Mouse (Mus musculus) frontal cortex, postnatal 14 days (tissue): ENCODE measurements around the gene Bicral.

ENCODE experiments used
- DNase-seq, 2 experiments: peaks; one replicate each; pipeline ENCODE4 v3.0.0; 2022; ENCODE audit warnings: low spot score in 2 of 2

Bicral gene

GRCm38 (mm10) chr17:46843716-46844115 lies 14.6 kb downstream of the Bicral start:
- DNase-seq = no peak

DNA sequence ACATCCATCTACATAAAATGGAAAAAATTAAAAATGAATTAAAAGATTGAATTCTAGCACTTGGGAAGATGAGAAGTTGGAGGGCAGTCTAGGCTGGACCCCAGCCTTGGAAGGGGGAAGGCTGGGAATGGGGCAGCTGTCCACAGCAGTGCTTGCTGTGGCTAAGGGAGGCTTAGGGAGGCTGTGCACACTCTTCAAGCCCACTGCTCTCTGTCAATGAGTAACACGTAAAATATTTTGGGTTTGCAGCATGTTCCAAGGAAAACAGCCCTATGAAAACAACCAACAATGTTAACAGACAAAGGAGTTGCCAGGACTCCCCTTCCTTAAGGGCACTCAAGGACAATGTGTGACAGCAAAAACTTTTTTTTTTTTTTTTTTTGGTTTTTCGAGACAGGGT lies 15.3 kb downstream of the Bicral start:
- DNase-seq = no peak

GRCm38 (mm10) chr17:46840304-46841010 lies 17.8 kb downstream of the Bicral start:
- DNase-seq = no peak

DNA sequence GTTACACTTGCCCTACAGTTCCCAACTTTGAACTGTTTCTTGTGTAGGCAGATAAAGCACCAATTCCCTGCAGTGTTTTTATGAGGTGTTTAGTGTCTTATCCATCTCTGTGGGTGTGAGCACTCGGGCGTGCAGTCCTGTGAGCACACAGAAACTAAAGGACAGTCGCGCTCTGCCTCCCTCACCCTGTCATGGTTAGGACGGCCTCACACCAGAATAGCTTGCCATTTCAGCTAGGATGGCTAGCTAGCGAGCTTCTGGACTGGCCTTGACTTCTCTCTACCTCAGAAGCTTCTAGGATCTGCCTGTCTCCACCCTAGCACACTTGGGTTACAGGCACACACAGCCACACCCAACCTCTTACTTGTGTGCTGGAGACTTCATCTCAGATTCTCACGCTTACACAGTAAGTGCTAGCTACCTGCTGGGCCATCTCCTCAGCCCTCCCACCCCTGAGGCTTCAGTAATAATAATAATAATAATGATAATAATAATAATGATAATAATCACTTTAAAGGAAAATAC lies 19.8 kb downstream of the Bicral start:
- DNase-seq = no peak

DNA sequence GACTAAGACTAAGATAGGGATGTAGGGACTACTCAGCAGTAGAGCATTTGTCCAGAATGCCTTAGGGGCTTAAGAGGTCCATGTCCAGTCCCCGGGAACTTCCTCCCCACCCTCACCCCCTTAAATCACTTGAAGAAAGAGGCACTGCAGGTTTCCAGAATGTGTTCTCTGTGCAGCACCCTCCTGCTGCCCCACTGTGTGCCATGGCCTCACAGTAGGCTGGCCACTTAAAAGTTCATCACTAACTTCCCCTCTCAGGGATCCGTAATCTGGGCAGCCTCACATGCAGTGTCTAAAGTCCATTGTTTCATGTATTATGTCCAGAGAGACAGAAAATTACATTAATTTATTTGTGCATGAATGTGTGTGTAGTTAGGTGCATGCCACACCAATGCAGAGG lies 20.4 kb downstream of the Bicral start:
- DNase-seq = no peak

- no peak for DNase-seq
Measured at GRCm38 (mm10) chr17:46835093-46835715, 23.1 kb downstream of the Bicral start.

GRCm38 (mm10) chr17:46832981-46833305 lies 25.3 kb downstream of the Bicral start:
- DNase-seq = no peak

GRCm38 (mm10) chr17:46832101-46832980 lies 25.9 kb downstream of the Bicral start:
- DNase-seq = no peak

DNA sequence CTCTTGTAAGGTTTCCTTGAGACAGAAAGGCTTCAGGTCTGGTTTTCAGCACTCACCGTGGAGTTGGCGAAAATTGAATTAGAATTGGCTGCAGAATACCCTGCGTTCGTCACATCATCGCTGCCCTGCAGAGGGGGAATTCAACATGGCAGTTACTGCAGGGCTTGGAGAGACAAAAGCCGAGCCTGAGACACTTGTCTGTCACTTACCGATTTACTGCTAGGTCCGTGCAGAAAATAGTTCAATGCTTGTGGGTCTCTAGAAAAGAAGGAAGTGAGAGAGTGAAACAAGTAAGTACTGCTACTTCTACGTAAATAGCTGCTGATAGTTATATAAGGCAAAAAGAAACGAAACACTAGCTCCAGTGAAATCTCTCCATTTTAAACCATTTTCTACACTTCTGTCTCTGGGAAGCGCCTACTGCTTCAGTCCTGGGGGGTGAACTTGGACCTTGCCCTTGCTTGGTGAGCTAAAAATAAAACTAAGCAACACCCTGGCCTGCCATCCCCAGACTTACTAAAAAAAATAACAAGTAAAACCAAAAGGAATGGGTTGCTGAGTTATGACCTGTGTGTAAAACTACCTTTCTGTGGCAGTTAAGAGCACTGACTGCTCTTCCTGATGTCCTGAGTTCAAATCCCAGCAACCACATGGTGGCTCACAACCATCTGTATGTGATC lies 28.3 kb downstream of the Bicral start:
- no peak for DNase-seq

DNA sequence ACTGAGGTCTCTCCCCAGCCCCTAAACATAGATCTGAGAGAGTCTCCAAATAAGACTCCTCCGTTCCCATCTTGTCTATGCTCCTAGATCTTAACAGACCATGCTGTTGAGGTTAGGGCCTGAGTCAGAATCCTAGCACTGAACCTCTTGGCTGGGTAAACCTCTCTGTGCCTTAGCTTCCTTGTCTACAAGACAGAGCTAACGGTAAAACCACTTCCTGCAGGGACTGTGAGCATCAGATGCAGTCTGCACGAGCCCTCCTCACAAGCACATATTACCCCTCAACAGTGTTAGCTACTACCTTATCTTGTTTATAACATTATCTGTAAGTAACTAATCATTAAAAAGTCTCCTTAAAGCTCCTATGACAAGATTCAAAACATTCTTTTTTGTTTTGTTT lies 29.3 kb downstream of the Bicral start:
- no peak for DNase-seq

GRCm38 (mm10) chr17:46823091-46823490 lies 35.2 kb downstream of the Bicral start:
- no peak for DNase-seq

- no peak for DNase-seq
Measured at GRCm38 (mm10) chr17:46820628-46821027, 37.7 kb downstream of the Bicral start.

DNA sequence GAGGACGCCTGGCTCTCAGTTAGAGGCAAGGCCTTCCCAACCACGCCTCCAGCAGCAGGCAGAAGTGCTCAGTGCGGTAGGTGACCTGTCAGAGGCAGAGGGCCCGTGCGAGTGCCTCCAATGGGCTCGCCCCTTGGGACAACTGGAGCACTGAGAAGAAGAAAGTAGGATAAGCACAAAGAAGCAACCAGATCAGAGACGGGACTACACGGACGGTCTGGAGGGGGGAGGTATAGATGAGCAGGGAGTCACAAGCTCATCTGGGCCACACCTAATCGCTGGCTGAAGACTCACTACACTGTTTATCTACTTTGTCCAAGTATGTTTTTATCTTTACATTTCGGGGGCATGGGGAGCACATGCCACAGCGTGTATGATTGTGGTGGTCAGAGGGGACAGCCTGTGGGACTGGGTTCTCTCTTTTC lies 40.5 kb downstream of the Bicral start:
- no peak for DNase-seq

DNA sequence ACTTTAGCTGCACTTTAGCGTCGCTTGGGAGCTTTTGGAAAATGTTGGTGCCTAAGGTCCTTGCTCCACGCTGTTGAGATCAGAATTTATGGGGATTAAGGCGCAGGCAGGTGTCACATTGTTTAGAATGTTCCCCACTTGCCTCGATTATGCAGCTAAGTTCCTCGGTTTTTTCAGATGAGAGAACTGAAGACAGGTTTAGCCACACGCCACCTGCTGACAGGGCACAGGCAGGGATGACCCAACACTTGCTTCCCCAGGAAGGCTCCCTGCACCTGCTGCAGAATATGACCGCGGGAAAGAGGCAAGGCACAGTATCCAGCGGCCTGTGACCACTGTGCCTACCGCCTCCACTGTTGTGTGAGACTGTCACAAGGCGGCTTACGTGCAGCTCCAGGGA lies 42.0 kb downstream of the Bicral start:
- no peak for DNase-seq

DNA sequence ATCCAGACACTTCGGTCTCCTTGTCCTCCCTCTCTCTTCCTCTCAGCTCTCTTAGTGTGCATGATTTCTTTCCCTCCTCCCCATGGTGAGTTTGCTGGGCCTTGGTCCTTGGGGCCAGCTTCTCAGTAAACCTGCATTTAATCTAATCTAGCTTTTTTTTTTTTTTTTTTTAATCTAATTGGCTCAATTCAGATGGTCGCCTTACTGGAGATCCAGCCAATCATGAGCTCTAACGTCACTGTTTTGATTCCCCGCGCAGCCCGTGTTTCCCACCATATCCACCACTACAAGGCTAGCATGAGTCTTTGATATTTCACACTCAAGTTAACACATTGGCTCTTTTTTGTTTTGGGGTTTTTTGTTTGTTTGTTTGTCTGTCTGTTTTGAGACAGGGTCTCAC lies 43.8 kb downstream of the Bicral start:
- no peak for DNase-seq

- DNase-seq = no peak
Measured at GRCm38 (mm10) chr17:46813637-46814036, 44.6 kb downstream of the Bicral start.

DNA sequence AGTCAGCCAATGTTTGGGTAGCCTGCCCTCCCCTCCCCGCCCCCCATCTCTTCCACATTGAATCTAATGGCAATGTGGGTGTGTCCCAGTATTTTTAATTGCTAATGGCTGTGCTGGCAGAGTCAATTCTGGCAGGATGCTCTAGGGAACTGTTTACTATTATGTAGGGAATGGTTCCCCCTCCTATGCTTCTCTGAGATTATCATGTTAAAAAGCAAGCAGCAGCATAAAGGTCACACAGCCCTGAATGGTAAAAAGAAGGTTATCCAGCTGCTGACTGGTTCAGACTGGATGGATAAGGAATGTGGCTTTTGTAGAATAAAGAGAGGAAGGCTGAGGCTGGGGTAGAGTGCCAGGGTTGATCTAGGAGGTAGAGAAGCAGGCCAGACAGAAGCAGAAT lies 45.8 kb downstream of the Bicral start:
- DNase-seq = no peak

DNA sequence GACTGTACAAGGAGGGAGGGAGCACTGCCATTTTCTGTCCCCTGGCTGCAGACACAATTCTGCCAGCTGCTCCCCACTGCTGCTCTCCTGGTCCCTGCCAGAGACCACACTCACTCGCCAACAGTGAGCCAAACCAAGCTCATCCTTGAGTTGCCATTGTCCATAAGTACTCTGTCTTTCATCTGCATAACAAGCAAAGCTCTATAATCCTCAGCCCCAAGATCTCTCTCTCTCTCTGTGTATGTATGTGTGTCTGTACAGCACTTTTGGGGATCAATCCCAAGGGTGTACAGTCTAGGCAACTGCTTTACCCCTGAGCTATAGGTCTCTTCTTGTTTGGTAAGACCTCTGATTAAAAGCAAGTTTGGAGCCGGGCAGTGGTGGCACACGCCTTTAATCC lies 47.6 kb downstream of the Bicral start:
- no peak for DNase-seq

DNA sequence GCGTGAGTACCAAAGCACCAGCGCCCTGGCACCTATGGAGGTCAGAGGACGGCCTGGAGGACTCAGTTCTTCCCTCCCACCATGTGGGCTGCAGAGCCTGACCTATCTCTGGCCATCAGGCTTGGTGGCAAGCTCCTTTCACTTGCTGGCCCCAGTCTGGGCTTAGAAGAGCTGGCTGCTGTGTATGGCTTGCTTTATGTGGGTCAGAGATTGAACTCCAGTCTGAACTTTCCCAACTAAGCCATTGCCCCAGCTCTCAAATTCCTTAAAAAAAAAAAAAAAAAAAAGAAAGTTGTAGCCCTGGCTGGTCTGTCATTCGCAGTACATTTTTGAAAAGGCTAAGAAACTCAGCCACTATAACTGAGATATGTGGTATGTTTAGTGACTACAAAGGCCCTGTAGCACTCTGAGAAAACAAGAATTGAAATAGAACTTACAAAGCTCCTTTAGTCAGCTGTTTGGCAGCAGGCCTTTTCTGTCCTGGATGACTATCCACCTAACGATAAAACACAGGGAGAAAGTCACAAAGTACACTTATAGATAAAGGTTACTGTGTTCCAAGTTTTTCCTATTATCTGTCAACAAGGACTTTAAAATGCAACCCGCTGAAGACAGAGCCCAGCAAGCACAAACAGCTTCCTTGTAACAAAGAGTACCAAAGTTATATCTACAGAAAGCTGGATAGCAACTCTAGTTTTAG lies 49.0 kb downstream of the Bicral start:
- no peak for DNase-seq

- no peak for DNase-seq
Measured at GRCm38 (mm10) chr17:46808376-46808775, 49.9 kb downstream of the Bicral start.

GRCm38 (mm10) chr17:46801761-46802160 lies 56.5 kb downstream of the Bicral start:
- DNase-seq = no peak
